Mouse (Mus musculus) bone marrow, adult 2 months (tissue): ENCODE results near the gene Clba1. TPM values are rescaled to one million over a fixed set of nuclear protein-coding genes. Genes with fewer than 3 reads are reported as not detected.

Source experiments
- H3K27ac ChIP-seq: fragments of 200-500 bp; 2 replicates; pipeline ENCODE4 v1.5.1; 2012; ENCODE audit warnings: low read depth, mild to moderate bottlenecking, control low read depth, inconsistent platforms, low read length; ENCODE audit not compliant: control insufficient read depth, poor library complexity, insufficient read depth
- H3K4me1 ChIP-seq: fragments of 200-500 bp; 2 replicates; pipeline ENCODE4 v1.6.1; 2011; ENCODE audit warnings: low read length; ENCODE audit not compliant: control insufficient read depth, insufficient read depth
- H3K4me3 ChIP-seq: fragments of 200-500 bp; replicated peaks from 2 replicates; pipeline ENCODE3; 2011; ENCODE audit warnings: mild to moderate bottlenecking, low read depth, low read length, control low read depth; ENCODE audit not compliant: control insufficient read depth
- CTCF ChIP-seq: fragments of 200-500 bp; IDR thresholded peaks from 2 replicates; pipeline ENCODE4 v1.5.1; 2011; ENCODE audit warnings: low read length, control low read depth; ENCODE audit not compliant: control insufficient read depth, insufficient read depth
- POLR2A ChIP-seq: fragments of 200-500 bp; IDR thresholded peaks from 2 replicates; pipeline ENCODE4 v1.6.1; 2011; ENCODE audit warnings: low read depth, mild to moderate bottlenecking, control low read depth, low read length, borderline replicate concordance; ENCODE audit not compliant: control insufficient read depth
- WGBS: fragments of 180-500 bp; shearing (Covaris S2); methylation state at CpG from one replicate; pipeline ENCODE4 v1.1.7; 2018; 5-methylcytosine and 5-hydroxymethylcytosine counted together
- polyA plus RNA-seq: library from polyadenylated mRNA; stranded (reverse); fragments of >200 nt; gene quantifications from 2 replicates; pipeline ENCODE4 v1.2.4, GENCODE M21; 2011; ENCODE audit warnings: low replicate concordance; ENCODE audit not compliant: missing spikeins, insufficient read depth, insufficient read length

The Clba1 gene
- polyA plus RNA-seq, result 1.9 TPM in 1 of 2 replicates, not detected in the other

DNA sequence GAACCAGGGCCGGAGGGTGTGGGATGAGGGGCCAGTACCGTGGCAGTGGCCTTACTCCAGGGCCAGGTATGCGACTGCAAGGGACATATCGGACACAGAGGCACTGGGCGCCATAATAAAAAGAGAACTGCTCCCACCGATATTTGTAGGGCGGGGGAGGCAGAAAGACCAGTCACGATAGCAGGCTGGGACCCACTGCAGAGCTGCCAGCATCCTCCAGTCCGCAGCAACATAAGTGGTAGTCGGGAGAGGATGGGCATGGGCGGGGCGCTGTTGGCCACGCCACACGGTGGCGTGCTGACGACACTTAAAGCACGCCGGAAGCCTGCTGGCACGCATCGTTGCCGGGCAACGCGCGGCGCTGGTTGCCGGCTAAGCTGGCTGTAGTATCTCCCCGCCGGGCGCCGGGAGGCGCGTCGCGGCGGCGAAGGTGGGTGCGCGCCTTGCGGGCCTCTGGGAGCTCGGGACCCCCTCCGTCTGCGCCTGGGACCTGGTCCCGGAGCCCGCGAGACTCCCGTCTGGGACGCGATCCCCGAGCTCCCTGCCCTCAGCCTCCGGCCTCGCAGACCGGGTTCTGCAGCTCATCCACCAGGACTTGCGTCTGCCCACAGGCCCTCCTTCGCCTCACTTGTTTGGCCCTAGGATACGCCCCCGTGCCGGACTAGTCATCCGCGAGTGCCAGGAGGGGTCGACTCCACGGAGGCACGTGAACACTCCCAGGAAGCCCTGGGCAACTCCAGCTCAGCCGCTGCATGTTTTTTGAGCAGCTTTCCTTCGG, at the start of gene Clba1:
TSS of gene Clba1 (plus strand) at position 351 of the 778 bp plus-strand sequence.
- TF ChIP-seq POLR2A, result peak; percentile 39; the same call in 1 of the 2 replicates
- peak; percentile 53; the same call in 1 of the 2 replicates for TF ChIP-seq CTCF
- H3K4me3 ChIP-seq, result peak within 1 kb of the TSS; percentile 58
- 3% methylated on average over 64 of the region's 64 CpGs for WGBS
- H3K4me1 ChIP-seq, result 0 out of 2 replicates have a peak, but pooled peaks cover 2% of the 10 kb centered on the region
- H3K27ac ChIP-seq, result no peak within 1 kb of the TSS

DNA sequence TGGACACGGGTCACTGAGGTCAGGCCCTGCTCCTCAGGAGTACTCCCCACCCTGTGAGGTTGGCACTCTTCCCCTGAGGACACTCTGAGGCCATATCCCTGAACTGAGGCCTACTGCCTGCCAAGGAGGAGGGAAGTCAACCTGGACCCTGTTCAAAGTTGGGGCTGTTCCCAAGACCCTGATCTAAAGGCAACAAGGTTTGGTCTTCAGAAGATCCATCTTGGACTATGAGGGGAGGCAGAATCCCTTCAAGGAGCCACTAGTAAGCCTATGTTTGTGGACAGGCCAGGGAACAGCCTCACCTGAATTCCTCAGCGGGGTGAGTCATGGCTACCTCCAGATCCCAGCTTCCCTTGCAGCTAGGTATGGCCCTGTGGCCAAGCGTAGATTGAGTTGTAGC, 49.3 kb upstream of the Clba1 start:
- Histone ChIP-seq H3K27ac (no peak overlapping the region), H3K4me3 (no peak overlapping the region), H3K4me1 (peaks cover 2% of the 10 kb centered on the region)
- TF ChIP-seq CTCF, result no peak
- no peak for TF ChIP-seq POLR2A
- 76% methylated on average over 3 of the region's 3 CpGs for WGBS

GRCm38 (mm10) chr12:112760154-112760926, 48.4 kb upstream of the Clba1 start, which contains the start of gene Pld4:
TSS of gene Pld4 (plus strand) at chr12:112760655.
- peak within 1 kb of the TSS; percentile 57 for H3K4me3 ChIP-seq
- H3K4me1 ChIP-seq, result peaks cover 2% of the 10 kb centered on the region
- H3K27ac ChIP-seq, result peak within 1 kb of the TSS; percentile 81
- WGBS, result 12% methylated on average over 4 of the region's 4 CpGs
- peak; percentile 79 for TF ChIP-seq POLR2A
- TF ChIP-seq CTCF, result no peak

DNA sequence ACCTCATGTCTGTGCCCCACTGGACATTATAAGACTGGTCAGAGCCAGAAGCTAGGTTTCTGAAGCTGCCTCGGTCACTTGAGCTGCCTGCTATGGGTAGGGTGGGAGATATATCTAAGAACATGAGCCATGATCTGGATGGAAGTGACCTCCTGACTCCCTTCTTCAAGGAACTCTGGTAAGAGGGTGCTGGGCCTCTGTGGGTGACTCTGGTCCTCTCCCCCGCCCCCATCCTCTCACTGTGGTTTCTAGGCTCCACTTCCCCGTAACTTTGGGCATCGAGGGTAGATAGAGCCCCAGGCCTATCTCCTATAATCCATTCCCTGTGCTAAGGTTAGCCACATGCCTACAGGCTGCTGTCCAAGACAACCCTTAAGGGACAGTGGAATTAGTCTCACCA, 47.3 kb upstream of the Clba1 start:
- H3K27ac ChIP-seq, result peak overlapping the region; percentile 81
- no peak for TF ChIP-seq POLR2A
- TF ChIP-seq CTCF, result no peak
- H3K4me3 ChIP-seq, result peak overlapping the region; percentile 57

GRCm38 (mm10) chr12:112762018-112762417, 46.7 kb upstream of the Clba1 start:
- no peak for TF ChIP-seq CTCF
- no peak; the same call in 1 of the 2 replicates for TF ChIP-seq POLR2A
- H3K27ac ChIP-seq, result peak overlapping the region; percentile 81
- H3K4me1 ChIP-seq, result peaks cover 2% of the 10 kb centered on the region
- H3K4me3 ChIP-seq, result peak overlapping the region; percentile 66
- WGBS, result 28% methylated on average over 3 of the region's 3 CpGs

More for the DNA sequence above, 47.3 kb upstream of the Clba1 start:
- WGBS, result 24% methylated on average over 4 of the region's 4 CpGs
- peaks cover 2% of the 10 kb centered on the region for H3K4me1 ChIP-seq

DNA sequence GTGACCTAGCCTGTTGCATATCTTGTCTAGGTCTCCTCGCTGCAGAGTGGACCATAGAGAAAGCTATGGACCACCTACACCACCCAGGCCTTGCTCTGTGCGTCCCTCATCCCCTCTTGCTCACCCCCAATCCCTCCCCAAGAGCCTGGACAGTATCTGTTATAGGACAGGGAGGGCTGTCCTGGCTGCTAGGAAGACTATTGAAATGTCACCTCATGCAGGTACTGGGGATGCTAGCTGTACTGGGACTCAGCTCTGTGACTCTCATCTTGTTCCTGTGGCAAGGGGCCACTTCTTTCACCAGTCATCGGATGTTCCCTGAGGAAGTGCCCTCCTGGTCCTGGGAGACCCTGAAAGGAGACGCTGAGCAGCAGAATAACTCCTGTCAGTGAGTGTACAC, 45.6 kb upstream of the Clba1 start:
- Histone ChIP-seq H3K4me3 (no peak overlapping the region), H3K27ac (no peak overlapping the region), H3K4me1 (peaks cover 2% of the 10 kb centered on the region)
- no peak for TF ChIP-seq POLR2A
- no peak for TF ChIP-seq CTCF
- 69% methylated on average over 4 of the region's 4 CpGs for WGBS

DNA sequence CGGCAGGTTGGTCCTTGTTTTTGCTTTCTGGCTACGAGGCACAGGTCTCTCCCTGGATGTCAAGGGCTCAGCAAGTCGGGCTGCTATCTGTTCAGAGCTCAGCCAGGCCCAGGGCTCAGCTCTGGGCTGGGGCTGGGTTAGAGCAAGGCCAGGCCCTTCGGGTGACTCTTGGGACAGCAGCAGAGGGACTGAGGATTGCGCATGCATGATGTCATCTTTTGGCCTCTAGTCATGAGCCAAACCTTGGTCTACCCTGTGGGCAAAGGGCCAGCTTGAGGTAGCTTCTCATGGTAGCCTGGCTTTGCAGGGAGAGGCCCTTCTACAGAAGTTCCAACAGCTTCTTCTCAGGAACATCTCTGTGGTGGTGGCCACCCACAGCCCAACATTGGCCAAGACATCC, 44.6 kb upstream of the Clba1 start:
- no peak overlapping the region for H3K4me3 ChIP-seq
- H3K27ac ChIP-seq, result no peak overlapping the region
- H3K4me1 ChIP-seq, result peaks cover 2% of the 10 kb centered on the region
- WGBS, result 75% methylated on average over 5 of the region's 5 CpGs
- no peak for TF ChIP-seq POLR2A
- TF ChIP-seq CTCF, result no peak

GRCm38 (mm10) chr12:112764991-112765390, 43.7 kb upstream of the Clba1 start:
- H3K4me3 ChIP-seq, result no peak overlapping the region
- H3K27ac ChIP-seq, result no peak overlapping the region
- TF ChIP-seq POLR2A (no peak), CTCF (no peak)
- 66% methylated on average over 7 of the region's 7 CpGs for WGBS
- H3K4me1 ChIP-seq, result peaks cover 2% of the 10 kb centered on the region
